Mouse (Mus musculus) lung, adult 18-20 months (tissue): ENCODE data around the gene Nlrc5.

Experiments
- DNase-seq, 2 experiments: peaks; one replicate each; pipeline ENCODE4 v3.0.0; 2022; ENCODE audit warnings: mixed read lengths in 2 of 2

Gene Nlrc5

GRCm38 (mm10) chr8:94571896-94572295 lies 137.7 kb downstream of the Nlrc5 start:
- no peak for DNase-seq

- no peak for DNase-seq
These were observed 140.2 kb downstream of the Nlrc5 start for GRCm38 (mm10) chr8:94574159-94574907.

GRCm38 (mm10) chr8:94575148-94575547 lies 141.0 kb downstream of the Nlrc5 start:
- no peak for DNase-seq
